Mouse (Mus musculus): ENCODE measurements at regions not wholly inside any gene's neighbourhood (a gene's known extent, or its start where the extent isn't known, plus 50 kb on each side); places are given as distances from the start of the nearest gene placed in this dataset.

DNA sequence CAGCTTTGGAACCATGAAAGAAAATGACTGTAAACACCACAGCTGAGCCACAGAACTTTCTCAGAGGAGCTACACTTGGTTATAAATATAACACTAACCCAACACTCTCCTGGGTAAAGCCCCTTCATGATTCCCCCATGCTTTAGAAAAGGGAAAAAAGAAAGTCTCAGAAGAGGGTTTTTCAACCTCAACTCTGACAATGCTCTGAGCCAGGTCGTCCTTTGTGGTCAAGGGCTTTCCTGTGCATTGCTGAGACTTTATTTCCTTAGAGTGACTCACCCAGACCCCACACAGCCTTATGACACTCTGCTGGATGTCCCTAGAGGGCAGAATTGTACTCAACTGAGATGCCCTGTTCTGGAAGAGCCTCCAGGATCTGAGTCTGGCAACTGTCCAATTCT lies 167.8 kb downstream of the B3gnt2 start:
- 28% methylated on average over 1 of the region's 1 CpGs for WGBS
- Histone ChIP-seq H3K4me3 (no peak overlapping the region), H3K27me3 (replicated peaks) (no peaks in the 10 kb centered on the region), H3K27ac (ENCODE audit: poor library complexity, severe bottlenecking) (no peak overlapping the region), H3K9ac (no peak overlapping the region), H3K36me3 (no peaks in the 10 kb centered on the region), H3K4me2 (no peak overlapping the region), H3K4me1 (replicated peaks) (no peaks in the 10 kb centered on the region; the same call in 1 of the 2 replicates), H3K9me3 (replicated peaks) (no peaks in the 10 kb centered on the region)
- ATAC-seq (ENCODE audit: insufficient number of reproducible peaks, low FRiP score), result no peak

GRCm38 (mm10) chr11:22693376-22693775 lies 167.4 kb downstream of the B3gnt2 start:
- H3K4me3 ChIP-seq, result no peak overlapping the region
- ATAC-seq (ENCODE audit: insufficient number of reproducible peaks, low FRiP score), result no peak
- H3K27me3 ChIP-seq (replicated peaks), result no peaks in the 10 kb centered on the region
- WGBS, result 79% methylated on average over 2 of the region's 2 CpGs
- no peaks in the 10 kb centered on the region; the same call in 1 of the 2 replicates for H3K4me1 ChIP-seq (replicated peaks)
- H3K36me3 ChIP-seq, result no peaks in the 10 kb centered on the region
- no peak overlapping the region for H3K27ac ChIP-seq (ENCODE audit: poor library complexity, severe bottlenecking)
- H3K4me2 ChIP-seq, result no peak overlapping the region
- H3K9me3 ChIP-seq (replicated peaks), result no peaks in the 10 kb centered on the region
- no peak overlapping the region for H3K9ac ChIP-seq

DNA sequence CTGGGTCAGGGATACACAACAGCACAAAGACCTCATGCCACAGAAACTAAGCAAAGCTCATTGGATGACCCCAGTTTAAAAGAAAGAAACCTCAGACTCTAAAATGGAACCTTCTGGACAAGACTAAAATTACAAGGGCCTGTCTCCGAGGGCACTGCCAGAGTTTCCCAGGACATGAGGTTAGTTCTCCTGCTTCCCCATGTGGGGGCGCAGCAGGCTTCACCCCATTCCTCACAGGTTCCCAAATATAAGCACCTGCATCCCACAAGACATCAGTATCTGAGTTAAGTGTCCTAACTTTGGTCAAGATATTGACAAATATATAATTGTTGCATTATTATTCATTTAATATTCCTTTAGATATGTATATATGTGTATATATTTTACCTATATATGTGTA lies 166.8 kb downstream of the B3gnt2 start:
- Histone ChIP-seq H3K27ac (ENCODE audit: poor library complexity, severe bottlenecking) (no peak overlapping the region), H3K9ac (no peak overlapping the region), H3K4me1 (replicated peaks) (peaks cover 5% of the 10 kb centered on the region; the same call in 1 of the 2 replicates), H3K9me3 (replicated peaks) (no peaks in the 10 kb centered on the region), H3K36me3 (no peaks in the 10 kb centered on the region), H3K4me2 (no peak overlapping the region), H3K4me3 (no peak overlapping the region), H3K27me3 (replicated peaks) (no peaks in the 10 kb centered on the region)
- no peak for ATAC-seq (ENCODE audit: insufficient number of reproducible peaks, low FRiP score)
- whole genome bisulfite sequencing, result 72% methylated on average over 2 of the region's 2 CpGs

DNA sequence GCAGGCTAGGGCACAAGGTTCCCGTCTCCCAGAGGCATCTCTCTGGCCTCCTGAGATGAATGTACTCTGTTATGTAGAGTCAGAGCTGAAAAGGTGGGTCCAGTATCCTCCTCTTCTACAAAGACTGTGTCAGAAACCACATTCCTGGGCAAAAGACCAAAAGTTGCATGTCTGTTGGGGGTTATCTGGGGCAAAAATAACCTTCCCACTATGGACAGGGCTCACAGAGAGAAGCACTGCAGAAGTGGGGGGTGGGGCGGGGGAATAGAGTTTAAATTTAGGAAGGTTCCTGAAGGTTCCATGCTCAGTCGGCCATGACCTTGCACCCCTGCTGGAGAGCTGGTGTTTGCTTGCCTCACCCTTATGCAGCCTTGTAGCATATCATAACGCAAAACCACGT lies 165.9 kb downstream of the B3gnt2 start:
- Histone ChIP-seq H3K36me3 (no peaks in the 10 kb centered on the region), H3K27me3 (replicated peaks) (no peaks in the 10 kb centered on the region), H3K9me3 (replicated peaks) (no peaks in the 10 kb centered on the region), H3K4me1 (replicated peaks) (peaks cover 5% of the 10 kb centered on the region; the same call in 1 of the 2 replicates), H3K4me2 (no peak overlapping the region), H3K27ac (ENCODE audit: poor library complexity, severe bottlenecking) (no peak overlapping the region; the same call in 1 of the 2 replicates), H3K9ac (no peak overlapping the region), H3K4me3 (no peak overlapping the region)
- 74% methylated on average over 5 of the region's 5 CpGs for WGBS
- ATAC-seq (ENCODE audit: insufficient number of reproducible peaks, low FRiP score), result no peak

GRCm38 (mm10) chr11:22695237-22695636 lies 165.5 kb downstream of the B3gnt2 start:
- Histone ChIP-seq H3K9me3 (replicated peaks) (no peaks in the 10 kb centered on the region), H3K36me3 (no peaks in the 10 kb centered on the region), H3K27me3 (replicated peaks) (no peaks in the 10 kb centered on the region), H3K4me1 (replicated peaks) (peaks cover 5% of the 10 kb centered on the region; the same call in 1 of the 2 replicates), H3K4me3 (no peak overlapping the region), H3K4me2 (no peak overlapping the region), H3K9ac (no peak overlapping the region), H3K27ac (ENCODE audit: poor library complexity, severe bottlenecking) (no peak overlapping the region; the same call in 1 of the 2 replicates)
- no peak for ATAC-seq (ENCODE audit: insufficient number of reproducible peaks, low FRiP score)
- WGBS, result 91% methylated on average over 1 of the region's 1 CpGs

- H3K4me2 ChIP-seq, result no peak overlapping the region
- no peak overlapping the region for H3K4me3 ChIP-seq
- H3K36me3 ChIP-seq, result no peaks in the 10 kb centered on the region
- H3K4me1 ChIP-seq (replicated peaks), result peaks cover 5% of the 10 kb centered on the region; the same call in 1 of the 2 replicates
- no peak overlapping the region for H3K27ac ChIP-seq (ENCODE audit: poor library complexity, severe bottlenecking)
- H3K27me3 ChIP-seq (replicated peaks), result no peaks in the 10 kb centered on the region
- no peak for ATAC-seq (ENCODE audit: insufficient number of reproducible peaks, low FRiP score)
- WGBS, result 59% methylated on average over 5 of the region's 5 CpGs
- H3K9me3 ChIP-seq (replicated peaks), result no peaks in the 10 kb centered on the region; the same call in 1 of the 2 replicates
- H3K9ac ChIP-seq, result no peak overlapping the region
These were observed 162.5 kb downstream of the B3gnt2 start for GRCm38 (mm10) chr11:22698057-22698941.

GRCm38 (mm10) chr11:22706082-22706481 lies 154.7 kb downstream of the B3gnt2 start:
- H3K9ac ChIP-seq, result no peak overlapping the region
- H3K27ac ChIP-seq (ENCODE audit: poor library complexity, severe bottlenecking), result no peak overlapping the region
- H3K36me3 ChIP-seq, result no peaks in the 10 kb centered on the region
- H3K4me2 ChIP-seq, result no peak overlapping the region
- no peaks in the 10 kb centered on the region for H3K4me1 ChIP-seq (replicated peaks)
- no peak for ATAC-seq (ENCODE audit: insufficient number of reproducible peaks, low FRiP score)
- WGBS, result 89% methylated on average over 3 of the region's 3 CpGs
- H3K9me3 ChIP-seq (replicated peaks), result no peaks in the 10 kb centered on the region; the same call in 1 of the 2 replicates
- H3K4me3 ChIP-seq, result no peak overlapping the region
- no peaks in the 10 kb centered on the region for H3K27me3 ChIP-seq (replicated peaks)

All from heart, embryonic 12.5 days (tissue).